Mouse (Mus musculus) left cerebral cortex, postnatal 4 days (tissue): ENCODE measurements around the gene Lrmp. TPM values are rescaled to one million over a fixed set of nuclear protein-coding genes. Genes with fewer than 3 reads are reported as not detected.
A peak's percentile ranks its signal among the peaks of the same experiment; 100 is the strongest.

Source experiments
- DNase-seq: peaks from one replicate; pipeline ENCODE4 v3.0.0-alpha.2; 2022
- intact Hi-C: fragments of 180-260 bp; cut with DNase I; formaldehyde crosslinking; loops from one replicate; pipeline ENCODE4 v1.15.1; 2025
- total RNA-seq, 2 experiments: library from RNA; stranded (reverse); gene quantifications; 2 replicates each; pipeline ENCODE4 v1.2.3; 2021

The Lrmp gene
- total RNA-seq, 2 experiments from 2014 or later: 1.4 to 1.8 TPM

- DNase-seq: no peak
- intact Hi-C loops: no loop called here
Observed at GRCm38 (mm10) chr6:145193446-145193845, 78.0 kb downstream of the Lrmp start.

GRCm38 (mm10) chr6:145197949-145198686 is 82.7 kb downstream of the Lrmp start:
- intact Hi-C loops: no loop called here
- DNase-seq: no peak

GRCm38 (mm10) chr6:145202432-145203125 is 87.1 kb downstream of the Lrmp start:
- intact Hi-C loops: no loop called here
- DNase-seq: no peak

DNA sequence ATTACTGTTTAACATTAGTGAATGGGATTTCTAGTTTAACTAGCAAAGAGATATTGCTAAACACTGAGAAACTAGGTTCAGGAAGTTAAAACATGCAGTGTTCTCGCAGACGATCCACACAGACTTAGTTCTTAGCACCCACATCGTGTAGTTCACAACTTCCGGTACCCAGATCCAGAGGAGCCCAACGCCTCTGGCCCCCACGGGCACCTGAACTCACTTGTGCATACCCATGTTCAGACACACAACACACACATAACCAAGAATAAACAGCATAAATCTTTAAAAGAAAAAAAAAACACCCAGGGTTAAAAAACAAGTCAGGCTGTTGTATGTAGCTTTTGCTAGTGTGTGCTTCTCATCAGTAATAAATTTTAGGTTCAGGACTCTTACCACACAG is 89.0 kb downstream of the Lrmp start:
- no peak for DNase-seq
- intact Hi-C loops: no loop called here

- no peak for DNase-seq
- intact Hi-C loops: no loop called here
Observed at GRCm38 (mm10) chr6:145205142-145205541, 89.7 kb downstream of the Lrmp start.

GRCm38 (mm10) chr6:145210056-145210680 is 94.7 kb downstream of the Lrmp start:
- intact Hi-C loops: no loop called here
- no peak for DNase-seq

- DNase-seq: peak; percentile 98
- intact Hi-C loops: no loop called here
Observed at GRCm38 (mm10) chr6:145210816-145211338, 95.4 kb downstream of the Lrmp start, which contains the start of the genes Casc1 and Etfrf1. TSS of gene Casc1 (minus strand) at chr6:145211005. TSS of gene Etfrf1 (plus strand) at chr6:145211134.

DNA sequence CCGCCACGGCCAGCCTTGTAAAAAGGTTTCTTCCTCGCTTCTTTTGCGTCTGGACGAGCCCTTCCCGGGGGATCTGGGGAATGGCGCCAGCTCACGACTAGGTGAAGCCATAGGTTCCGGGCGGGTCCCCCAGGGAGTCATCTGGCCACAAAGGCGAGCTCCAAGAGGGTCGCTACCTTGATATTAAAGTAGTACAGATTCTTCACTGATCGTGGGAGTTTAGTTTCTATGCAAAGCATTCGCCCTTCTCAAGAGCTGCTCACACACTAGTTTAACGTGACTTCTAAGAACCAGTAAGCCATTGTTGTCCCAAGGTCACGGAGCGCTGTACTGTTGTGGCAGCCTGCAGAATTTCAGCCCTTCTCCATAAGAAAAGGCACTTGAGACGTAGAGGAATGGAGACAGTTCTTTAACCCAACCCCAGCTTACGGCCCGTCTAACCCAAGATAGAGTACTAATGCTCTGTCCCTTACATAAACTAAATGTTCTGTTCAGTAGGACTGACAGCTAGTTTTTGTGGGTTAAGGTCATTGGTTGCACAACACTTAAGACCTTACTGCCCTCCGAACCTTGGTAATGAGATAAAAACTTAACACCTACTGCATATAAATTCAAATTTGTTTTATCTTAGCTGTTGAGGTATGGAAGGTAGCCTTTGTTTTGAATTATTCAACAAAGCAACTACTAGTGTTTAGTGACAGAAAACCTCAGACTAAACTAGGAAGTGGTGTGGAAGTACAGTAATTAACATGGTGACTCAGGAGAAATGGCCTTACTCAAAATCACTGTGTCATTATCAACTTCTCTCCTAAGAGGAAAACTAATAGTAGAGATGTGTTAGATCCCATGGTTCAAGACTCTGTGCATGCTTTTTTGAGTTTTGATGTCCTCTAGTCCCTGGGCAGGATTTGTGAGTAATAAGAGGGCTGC is 96.2 kb downstream of the Lrmp start:
- intact Hi-C loops: no loop called here
- no peak for DNase-seq

- intact Hi-C loops: no loop called here
- no peak for DNase-seq
Observed at GRCm38 (mm10) chr6:145213916-145214315, 98.5 kb downstream of the Lrmp start.

- no peak for DNase-seq
- intact Hi-C loops: no loop called here
Observed at GRCm38 (mm10) chr6:145215826-145216225, 100.4 kb downstream of the Lrmp start.

DNA sequence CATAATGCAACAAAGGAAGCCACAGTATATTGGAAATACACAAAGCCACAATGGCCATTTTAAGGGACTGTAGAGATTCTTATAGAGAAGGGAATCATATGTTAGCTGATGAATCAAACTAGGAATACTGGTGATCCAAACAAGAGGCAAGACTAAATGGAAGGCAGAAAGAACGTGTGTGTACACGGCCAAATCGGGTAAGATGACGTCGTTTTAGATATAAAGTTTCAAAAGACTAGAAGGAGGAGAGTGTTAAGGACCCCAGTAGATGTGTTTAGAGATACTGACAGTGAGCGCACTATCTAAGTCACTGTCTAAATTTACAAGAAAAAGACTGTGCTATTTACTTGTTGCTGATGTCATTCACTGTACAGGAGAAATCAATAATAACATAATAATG is 108.8 kb downstream of the Lrmp start:
- intact Hi-C loops: no loop called here
- no peak for DNase-seq

Other genes with a start within 250 kb of the Lrmp start
- gene Bcat1, start 39.5 kb upstream of the Lrmp start, total RNA-seq: 10 to 100 TPM; 81.0 to 88.8 TPM
- 1 to 10 TPM; 1.1 to 1.6 TPM for gene Casc1, start 95.4 kb downstream of the Lrmp start, total RNA-seq
- gene Etfrf1, start 95.5 kb downstream of the Lrmp start, total RNA-seq: 10 to 100 TPM; 10.9 to 12.3 TPM
- 10 to 100 TPM; 96.4 to 98.4 TPM for gene Kras, start 134.6 kb downstream of the Lrmp start, total RNA-seq